Mouse (Mus musculus): ENCODE data around the gene Zfp74. TPM values are rescaled to one million over a fixed set of nuclear protein-coding genes. Genes with fewer than 3 reads are reported as not detected.

The Zfp74 gene
- total and polyA plus RNA-seq, 2 experiments: 2.6 to 2.7 TPM

DNA sequence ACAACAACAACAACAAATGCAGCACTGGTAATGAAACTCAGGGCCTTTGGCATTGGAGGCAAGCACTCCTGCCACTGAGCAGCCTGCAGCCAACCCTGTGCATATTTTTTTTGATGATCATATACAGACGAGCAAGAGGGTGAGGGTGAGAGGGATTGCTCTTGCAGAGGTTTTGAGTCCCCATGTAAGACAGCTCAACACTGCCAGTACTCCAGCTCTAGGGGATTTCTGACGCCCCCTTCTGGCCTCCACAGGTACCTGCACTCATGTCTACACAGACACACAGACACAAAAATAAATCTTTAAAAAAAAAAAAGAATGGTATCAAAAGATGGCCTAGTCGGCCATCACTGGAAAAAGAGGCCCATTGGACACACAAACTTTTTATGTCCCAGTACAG, 5.1 kb upstream of the Zfp74 start:
- no peaks in the 10 kb centered on the region for H3K27me3 ChIP-seq (ENCODE audit: control insufficient read depth, insufficient read depth, low read length)
- H3K27ac ChIP-seq (replicated peaks; ENCODE audit: insufficient read depth, low read depth, low read length): no peak overlapping the region
- 66% methylated on average over 3 of the region's 3 CpGs for WGBS
- H3K36me3 ChIP-seq (ENCODE audit: control insufficient read depth, insufficient read depth, low read length): no peaks in the 10 kb centered on the region
- H3K4me3 ChIP-seq (ENCODE audit: insufficient read depth, low read depth, low read length): no peak overlapping the region
- TF ChIP-seq CTCF (IDR thresholded peaks at IDR 0.05; ENCODE audit: low read depth, low read length) (no peak), POLR2A (IDR thresholded peaks at IDR 0.05; ENCODE audit: extremely low read depth, insufficient read depth, low read length) (no peak)
- H3K79me2 ChIP-seq (ENCODE audit: control insufficient read depth, insufficient read depth, low read length): no peaks in the 10 kb centered on the region
- H3K4me1 ChIP-seq (ENCODE audit: control insufficient read depth, insufficient read depth, low read length): no peaks in the 10 kb centered on the region
- no peak overlapping the region for H3K9ac ChIP-seq (ENCODE audit: low read depth, low read length)
- DNase-seq (ENCODE audit: extremely low read depth, low read depth, low spot score): no peak

DNA sequence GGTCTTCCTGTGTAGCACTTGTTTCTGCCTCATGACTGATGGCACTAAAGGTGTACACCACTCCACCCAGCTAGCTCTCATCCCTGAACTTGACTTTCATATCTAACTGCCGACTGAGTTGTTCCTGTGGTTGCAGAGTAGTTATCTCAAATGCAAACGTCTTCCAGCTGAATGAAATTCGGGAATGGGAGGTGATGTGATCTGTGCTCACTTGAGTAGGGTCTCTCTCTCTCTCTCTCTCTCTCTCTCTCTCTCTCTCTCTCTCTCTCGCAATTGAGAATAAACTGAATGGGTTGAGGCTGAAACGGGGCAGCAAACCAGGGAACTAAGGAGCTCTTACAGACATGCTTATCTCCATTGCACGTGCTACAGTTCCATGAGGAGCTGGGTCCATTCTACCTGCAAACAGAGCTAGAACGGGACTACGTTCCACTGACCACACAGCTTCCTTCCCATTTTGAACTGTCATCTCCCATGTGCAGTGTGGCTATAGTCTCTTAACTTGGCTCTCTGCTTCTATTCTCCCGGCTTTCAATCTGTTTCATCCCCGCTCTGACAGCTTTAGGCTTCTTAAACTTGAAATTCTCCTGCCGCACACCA, 4.3 kb upstream of the Zfp74 start:
- WGBS: 81% methylated on average over 11 of the region's 11 CpGs
- no peak for TF ChIP-seq POLR2A (IDR thresholded peaks at IDR 0.05; ENCODE audit: extremely low read depth, insufficient read depth, low read length)
- TF ChIP-seq CTCF (IDR thresholded peaks at IDR 0.05; ENCODE audit: low read depth, low read length): no peak
- DNase-seq (ENCODE audit: extremely low read depth, low read depth, low spot score): no peak
- Histone ChIP-seq H3K79me2 (ENCODE audit: control insufficient read depth, insufficient read depth, low read length) (no peaks in the 10 kb centered on the region), H3K36me3 (ENCODE audit: control insufficient read depth, insufficient read depth, low read length) (no peaks in the 10 kb centered on the region), H3K27me3 (ENCODE audit: control insufficient read depth, insufficient read depth, low read length) (no peaks in the 10 kb centered on the region), H3K4me3 (ENCODE audit: insufficient read depth, low read depth, low read length) (no peak overlapping the region), H3K4me1 (ENCODE audit: control insufficient read depth, insufficient read depth, low read length) (no peaks in the 10 kb centered on the region), H3K9ac (ENCODE audit: low read depth, low read length) (no peak overlapping the region), H3K27ac (replicated peaks; ENCODE audit: insufficient read depth, low read depth, low read length) (no peak overlapping the region)

DNA sequence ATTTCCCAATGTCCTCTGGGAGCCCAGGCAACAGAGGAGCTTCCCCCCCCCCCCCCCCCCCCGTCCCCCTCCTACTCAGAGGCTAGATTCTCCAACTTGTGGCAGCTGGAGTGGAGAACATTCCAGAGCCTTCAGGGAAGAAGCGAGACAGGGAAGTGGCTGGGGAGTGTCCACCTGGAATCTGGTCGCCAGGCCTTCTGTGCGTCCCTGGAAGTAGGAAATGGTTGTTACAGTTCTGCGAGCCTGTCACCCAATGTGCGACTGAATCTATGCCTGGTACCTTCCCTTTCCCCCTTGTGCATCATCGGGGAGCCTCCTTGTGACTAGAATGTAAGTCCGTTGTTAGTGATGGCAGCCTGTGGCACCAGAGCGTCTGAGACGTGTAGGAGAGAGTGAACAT, 2.4 kb upstream of the Zfp74 start:
- Histone ChIP-seq H3K27me3 (ENCODE audit: control insufficient read depth, insufficient read depth, low read length) (no peaks in the 10 kb centered on the region), H3K79me2 (ENCODE audit: control insufficient read depth, insufficient read depth, low read length) (no peaks in the 10 kb centered on the region), H3K9ac (ENCODE audit: low read depth, low read length) (peak overlapping the region; percentile 45), H3K4me1 (ENCODE audit: control insufficient read depth, insufficient read depth, low read length) (no peaks in the 10 kb centered on the region), H3K4me3 (ENCODE audit: insufficient read depth, low read depth, low read length) (peak overlapping the region; percentile 21; the same call in 1 of the 2 replicates), H3K36me3 (ENCODE audit: control insufficient read depth, insufficient read depth, low read length) (no peaks in the 10 kb centered on the region), H3K27ac (replicated peaks; ENCODE audit: insufficient read depth, low read depth, low read length) (no peak overlapping the region)
- 77% methylated on average over 9 of the region's 10 CpGs for WGBS
- TF ChIP-seq POLR2A (IDR thresholded peaks at IDR 0.05; ENCODE audit: extremely low read depth, insufficient read depth, low read length): no peak
- TF ChIP-seq CTCF (IDR thresholded peaks at IDR 0.05; ENCODE audit: low read depth, low read length): no peak
- DNase-seq (ENCODE audit: extremely low read depth, low read depth, low spot score): no peak

DNA sequence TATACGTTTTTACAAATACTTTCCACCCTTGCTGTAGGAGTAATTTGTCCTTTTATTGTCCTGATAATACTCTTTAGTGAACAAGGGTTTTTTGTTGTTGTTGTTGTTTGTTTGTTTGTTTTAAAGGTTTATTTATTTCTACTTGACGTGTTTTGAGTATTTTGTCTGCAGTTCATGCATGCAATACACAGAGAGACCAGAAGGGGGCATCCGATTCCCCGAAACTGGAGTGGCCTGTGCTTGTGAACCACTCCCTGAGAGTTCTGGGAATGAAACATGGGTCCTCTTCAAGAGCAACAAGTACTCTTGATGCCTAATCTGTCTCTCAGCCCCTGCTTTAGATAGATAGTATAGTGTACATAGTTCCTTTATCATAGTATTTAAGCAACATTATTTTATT, 842 bp upstream of the Zfp74 start:
- Histone ChIP-seq H3K27ac (replicated peaks; ENCODE audit: insufficient read depth, low read depth, low read length) (no peak overlapping the region), H3K36me3 (ENCODE audit: control insufficient read depth, insufficient read depth, low read length) (no peaks in the 10 kb centered on the region), H3K27me3 (ENCODE audit: control insufficient read depth, insufficient read depth, low read length) (no peaks in the 10 kb centered on the region), H3K9ac (ENCODE audit: low read depth, low read length) (no peak overlapping the region; the same call in 1 of the 2 replicates), H3K4me3 (ENCODE audit: insufficient read depth, low read depth, low read length) (peak overlapping the region; percentile 84; the same call in 1 of the 2 replicates), H3K79me2 (ENCODE audit: control insufficient read depth, insufficient read depth, low read length) (no peaks in the 10 kb centered on the region), H3K4me1 (ENCODE audit: control insufficient read depth, insufficient read depth, low read length) (no peaks in the 10 kb centered on the region)
- peak; percentile 69 for DNase-seq (ENCODE audit: extremely low read depth, low read depth, low spot score)
- 13% methylated on average over 4 of the region's 4 CpGs for WGBS
- TF ChIP-seq CTCF (IDR thresholded peaks at IDR 0.05; ENCODE audit: low read depth, low read length) (peak; percentile 59), POLR2A (IDR thresholded peaks at IDR 0.05; ENCODE audit: extremely low read depth, insufficient read depth, low read length) (no peak)

DNA sequence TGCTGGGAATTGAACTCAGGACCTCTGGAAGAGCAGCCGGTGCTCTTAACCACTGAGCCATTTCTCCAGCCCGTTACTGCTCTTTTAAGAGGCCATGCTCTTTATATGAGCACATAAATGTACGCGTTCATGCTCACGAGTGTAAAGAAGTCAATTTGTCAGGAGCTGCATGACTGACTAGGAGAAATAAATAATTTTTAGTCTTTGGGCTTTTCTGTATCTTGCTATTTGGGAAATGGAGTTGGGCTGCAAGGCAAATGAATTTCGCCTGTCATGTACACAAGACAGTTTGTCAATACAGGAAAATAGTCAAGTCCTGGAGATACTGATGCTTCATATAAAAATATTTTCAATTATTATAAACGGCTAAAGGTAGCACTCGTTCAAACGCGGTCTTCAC, 803 bp downstream of the Zfp74 start:
- 54% methylated on average over 10 of the region's 10 CpGs for WGBS
- no peaks in the 10 kb centered on the region for H3K79me2 ChIP-seq (ENCODE audit: control insufficient read depth, insufficient read depth, low read length)
- no peaks in the 10 kb centered on the region for H3K4me1 ChIP-seq (ENCODE audit: control insufficient read depth, insufficient read depth, low read length)
- peak overlapping the region; percentile 84; the same call in 1 of the 2 replicates for H3K4me3 ChIP-seq (ENCODE audit: insufficient read depth, low read depth, low read length)
- TF ChIP-seq POLR2A (IDR thresholded peaks at IDR 0.05; ENCODE audit: extremely low read depth, insufficient read depth, low read length) (no peak), CTCF (IDR thresholded peaks at IDR 0.05; ENCODE audit: low read depth, low read length) (no peak)
- no peak for DNase-seq (ENCODE audit: extremely low read depth, low read depth, low spot score)
- no peak overlapping the region for H3K27ac ChIP-seq (replicated peaks; ENCODE audit: insufficient read depth, low read depth, low read length)
- peak overlapping the region; percentile 87; the same call in 1 of the 2 replicates for H3K9ac ChIP-seq (ENCODE audit: low read depth, low read length)
- H3K27me3 ChIP-seq (ENCODE audit: control insufficient read depth, insufficient read depth, low read length): no peaks in the 10 kb centered on the region
- 0 out of 2 replicates have a peak, but pooled peaks cover 4% of the 10 kb centered on the region for H3K36me3 ChIP-seq (ENCODE audit: control insufficient read depth, insufficient read depth, low read length)

DNA sequence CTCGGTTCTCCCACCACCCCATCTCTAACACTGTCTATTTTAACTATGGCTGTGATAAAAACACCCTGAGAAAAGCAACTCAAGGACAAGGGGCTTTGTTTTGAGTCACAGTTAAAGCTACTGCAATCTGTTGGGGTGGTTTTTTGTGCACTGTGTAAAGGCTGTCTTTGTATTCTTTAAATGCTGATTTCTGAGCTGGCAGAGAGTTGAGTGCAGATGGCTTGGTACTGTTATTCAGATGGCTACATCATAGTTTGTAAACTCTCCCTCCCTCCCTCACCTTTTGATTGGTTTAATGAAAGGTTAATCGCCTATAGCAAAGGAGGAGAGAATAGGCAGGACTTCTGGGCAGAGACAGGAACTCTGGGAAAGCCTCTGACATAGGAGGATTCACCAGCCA, 9.7 kb downstream of the Zfp74 start:
- H3K36me3 ChIP-seq (ENCODE audit: control insufficient read depth, insufficient read depth, low read length): peaks cover 9% of the 10 kb centered on the region; the same call in 1 of the 2 replicates
- H3K27me3 ChIP-seq (ENCODE audit: control insufficient read depth, insufficient read depth, low read length): no peaks in the 10 kb centered on the region
- no peak for DNase-seq (ENCODE audit: extremely low read depth, low read depth, low spot score)
- 93% methylated on average over 2 of the region's 2 CpGs for WGBS
- H3K4me1 ChIP-seq (ENCODE audit: control insufficient read depth, insufficient read depth, low read length): no peaks in the 10 kb centered on the region
- H3K9ac ChIP-seq (ENCODE audit: low read depth, low read length): no peak overlapping the region
- H3K4me3 ChIP-seq (ENCODE audit: insufficient read depth, low read depth, low read length): no peak overlapping the region
- no peak overlapping the region for H3K27ac ChIP-seq (replicated peaks; ENCODE audit: insufficient read depth, low read depth, low read length)
- H3K79me2 ChIP-seq (ENCODE audit: control insufficient read depth, insufficient read depth, low read length): no peaks in the 10 kb centered on the region
- TF ChIP-seq POLR2A (IDR thresholded peaks at IDR 0.05; ENCODE audit: extremely low read depth, insufficient read depth, low read length) (no peak), CTCF (IDR thresholded peaks at IDR 0.05; ENCODE audit: low read depth, low read length) (no peak)

All from liver, adult 2 months (tissue).